Mouse (Mus musculus) neural tube, embryonic 12.5 days (tissue): ENCODE results near the gene B3gnt6. TPM values are rescaled to one million over a fixed set of nuclear protein-coding genes. Genes with fewer than 3 reads are reported as not detected.

Experiments
- ATAC-seq: fragments of 200-750 bp; cut with Nextera tagmentation; 2 replicates; pipeline ENCODE4 v1.8.0; 2017; ENCODE audit warnings: low read depth, mild to moderate bottlenecking, moderate TSS enrichment, moderate library complexity; ENCODE audit not compliant: low FRiP score
- H3K27ac ChIP-seq: fragments of 300-500 bp; sonication (generic); 2 replicates; pipeline ENCODE4 v1.5.1; 2016
- H3K27me3 ChIP-seq: fragments of 300-500 bp; sonication (generic); replicated peaks from 2 replicates; pipeline ENCODE4 v1.6.1; 2016; ENCODE audit warnings: mild to moderate bottlenecking
- H3K36me3 ChIP-seq: fragments of 300-500 bp; sonication (generic); 2 replicates; pipeline ENCODE4 v1.6.1; 2016; ENCODE audit warnings: mild to moderate bottlenecking
- H3K4me1 ChIP-seq: fragments of 300-500 bp; sonication (generic); 2 replicates; pipeline ENCODE4 v1.6.1; 2016
- H3K4me2 ChIP-seq: fragments of 300-500 bp; sonication (generic); replicated peaks from 2 replicates; pipeline ENCODE4 v1.6.1; 2016; ENCODE audit warnings: mild to moderate bottlenecking
- H3K4me3 ChIP-seq: fragments of 300-500 bp; sonication (generic); 2 replicates; pipeline ENCODE4 v1.5.1; 2016
- H3K9ac ChIP-seq: fragments of 300-500 bp; sonication (generic); 2 replicates; pipeline ENCODE4 v1.6.1; 2016; ENCODE audit warnings: mild to moderate bottlenecking
- H3K9me3 ChIP-seq: fragments of 300-500 bp; sonication (generic); 2 replicates; pipeline ENCODE4 v1.6.1; 2016; ENCODE audit warnings: mild to moderate bottlenecking
- WGBS: fragments of 180-500 bp; shearing (Covaris S2); methylation state at CpG from one replicate; pipeline ENCODE4 v1.1.7; 2016; 5-methylcytosine and 5-hydroxymethylcytosine counted together
- polyA plus RNA-seq: library from polyadenylated mRNA; unstranded; fragments of >200 nt; fragmentation: Nextera tagmentation; extraction: Ambion mirVana; gene quantifications from 2 replicates; pipeline ENCODE4 v1.2.1, GENCODE M21; 2016

Gene B3gnt6
- polyA plus RNA-seq, 1 experiment from 2014 or later, result 0.18 TPM

- Histone ChIP-seq H3K4me3 (no peak within 1 kb of the TSS), H3K9ac (0 out of 2 replicates have a peak within 1 kb of the TSS, but pooled peaks have one; percentile 1), H3K4me2 (no peak within 1 kb of the TSS), H3K27me3 (no peaks in the 10 kb centered on the region), H3K4me1 (peaks cover 23% of the 10 kb centered on the region), H3K27ac (no peak within 1 kb of the TSS), H3K9me3 (no peaks in the 10 kb centered on the region), H3K36me3 (no peaks in the 10 kb centered on the region)
- no peak for ATAC-seq
- WGBS, result 94% methylated on average over 5 of the region's 5 CpGs
Observed at GRCm38 (mm10) chr7:98145402-98145801, 53.9 kb downstream of the B3gnt6 start, which contains the start of gene Omp. Gene Omp, minus strand, starts transcription at chr7:98145502.

- Histone ChIP-seq H3K9me3 (no peaks in the 10 kb centered on the region), H3K4me1 (peaks cover 20% of the 10 kb centered on the region; the same call in 1 of the 2 replicates), H3K9ac (no peak overlapping the region), H3K27ac (no peak overlapping the region), H3K36me3 (no peaks in the 10 kb centered on the region), H3K4me3 (no peak overlapping the region), H3K4me2 (no peak overlapping the region), H3K27me3 (no peaks in the 10 kb centered on the region)
- no peak for ATAC-seq
- WGBS, result 66% methylated on average over 3 of the region's 3 CpGs
Observed at GRCm38 (mm10) chr7:98142648-98143047, 56.6 kb downstream of the B3gnt6 start.

Other genes starting within 250 kb of the B3gnt6 start
- 15.1 and 15.8 TPM in 2 replicates for gene Myo7a, start 80.0 kb downstream of the B3gnt6 start, polyA plus RNA-seq
- 0.45 and 0.68 TPM in 2 replicates for gene Omp, start 54.0 kb downstream of the B3gnt6 start, polyA plus RNA-seq
- gene Capn5, start 21.2 kb downstream of the B3gnt6 start, polyA plus RNA-seq, result 13.9 and 16.0 TPM in 2 replicates
- 15.8 and 20.0 TPM in 2 replicates for gene Acer3, start 121.7 kb upstream of the B3gnt6 start, polyA plus RNA-seq
- 7.7 and 8.3 TPM in 2 replicates for gene Tsku, start 161.8 kb upstream of the B3gnt6 start, polyA plus RNA-seq
- gene Gucy2d, start 240.9 kb upstream of the B3gnt6 start, polyA plus RNA-seq, result not detected in 2 replicates